Mouse (Mus musculus) CH12.LX (cell line): ENCODE data around the gene Hist1h4k. TPM values are rescaled to one million over a fixed set of nuclear protein-coding genes. Genes with fewer than 3 reads are reported as not detected.
"Not testable (repeated sequence)": the region's sequence is repeated elsewhere in the genome, so short reads cannot be mapped to it uniquely, and the experiment has no call there.

ENCODE experiments used
- DNase-seq: peaks from one replicate; pipeline ENCODE4 v3.0.0-alpha.2; 2013; ENCODE audit errors: extremely low read depth
- H3K27ac ChIP-seq: 2 replicates; pipeline ENCODE4 v1.5.1; 2012; ENCODE audit warnings: low read depth, mild to moderate bottlenecking, control low read depth, moderate library complexity; ENCODE audit not compliant: insufficient read depth
- H3K27me3 ChIP-seq: replicated peaks from 2 replicates; pipeline ENCODE3; 2012; ENCODE audit warnings: inconsistent platforms
- H3K36me3 ChIP-seq, 2 experiments: replicated peaks in 1 of 2; 2 replicates each; pipeline versions ENCODE3 to v1.6.1; 2012; ENCODE audit warnings: inconsistent platforms in 1 of 2, low read length in 1 of 2, mild to moderate bottlenecking in 1 of 2, mixed read lengths in 1 of 2, moderate library complexity in 1 of 2; ENCODE audit not compliant: control insufficient read depth in 1 of 2, insufficient read depth in 1 of 2
- H3K4me1 ChIP-seq, 2 experiments: 2 replicates each; pipeline ENCODE4 v1.6.1; 2012; ENCODE audit warnings: inconsistent platforms in 1 of 2, moderate library complexity in 1 of 2; ENCODE audit not compliant: insufficient read depth in 2 of 2, control insufficient read depth in 1 of 2
- H3K4me2 ChIP-seq: 2 replicates; pipeline ENCODE4 v1.6.1; 2012; ENCODE audit warnings: low read depth, mild to moderate bottlenecking, control low read depth; ENCODE audit not compliant: poor library complexity, insufficient read depth, severe bottlenecking
- H3K4me3 ChIP-seq, 3 experiments: fragments of 150-350 bp in 1 of 3; sonication (generic) in 1 of 3; replicated peaks in 1 of 3; 2 replicates each; pipeline versions ENCODE3 to v1.5.1; 2011 to 2012; ENCODE audit warnings: low read depth in 2 of 3, low read length in 2 of 3, mild to moderate bottlenecking in 2 of 3, moderate library complexity in 2 of 3, control low read depth in 1 of 3, improper control_type of control experiment in 1 of 3, inconsistent platforms in 1 of 3, mixed read lengths in 1 of 3; ENCODE audit not compliant: poor library complexity in 1 of 3
- H3K79me2 ChIP-seq: replicated peaks from 2 replicates; pipeline ENCODE4 v1.6.1; 2012; ENCODE audit warnings: mild to moderate bottlenecking, moderate library complexity; ENCODE audit not compliant: control insufficient read depth, poor library complexity, insufficient read depth, severe bottlenecking; ENCODE audit errors: extremely low read depth
- H3K9ac ChIP-seq: 2 replicates; pipeline ENCODE4 v1.6.1; 2012; ENCODE audit warnings: low read depth, mild to moderate bottlenecking, control low read depth, moderate library complexity; ENCODE audit not compliant: insufficient read depth
- H3K9me3 ChIP-seq: replicated peaks from 2 replicates; pipeline ENCODE3; 2012; ENCODE audit warnings: low read length, inconsistent platforms, mixed read lengths
- CHD1 ChIP-seq: IDR thresholded peaks from 2 replicates; pipeline ENCODE4 v1.6.1; 2012; ENCODE audit warnings: low read depth, low read length, improper control_type of control experiment, inconsistent platforms
- CHD2 ChIP-seq: IDR thresholded peaks from 2 replicates; pipeline ENCODE4 v1.6.1; 2011; ENCODE audit warnings: low read length, improper control_type of control experiment
- E2F4 ChIP-seq: IDR thresholded peaks from 2 replicates; pipeline ENCODE4 v1.6.1; 2011; ENCODE audit warnings: low read depth, low read length, improper control_type of control experiment; ENCODE audit not compliant: insufficient replicate concordance
- HCFC1 ChIP-seq: IDR thresholded peaks from 2 replicates; pipeline ENCODE4 v1.6.1; 2012; ENCODE audit warnings: low read depth, mild to moderate bottlenecking, inconsistent platforms, low read length, improper control_type of control experiment
- JUND ChIP-seq: conservative IDR thresholded peaks from 2 replicates; pipeline ENCODE4 v1.6.1; 2011; ENCODE audit warnings: low read depth, low read length, improper control_type of control experiment
- MEF2A ChIP-seq: IDR thresholded peaks from 2 replicates; pipeline ENCODE4 v1.6.1; 2014; ENCODE audit warnings: low read depth, mild to moderate bottlenecking, inconsistent platforms, low read length, improper control_type of control experiment, borderline replicate concordance
- MXI1 ChIP-seq: IDR thresholded peaks from 2 replicates; pipeline ENCODE4 v1.6.1; 2011; ENCODE audit warnings: mild to moderate bottlenecking, low read depth, low read length, improper control_type of control experiment
- MYC ChIP-seq: IDR thresholded peaks from 2 replicates; pipeline ENCODE4 v1.6.1; 2011; ENCODE audit warnings: low read depth, mild to moderate bottlenecking, improper control_type of control experiment, low read length
- NELFE ChIP-seq: IDR thresholded peaks from 2 replicates; pipeline ENCODE4 v1.6.1; 2011; ENCODE audit warnings: low read depth, low read length, improper control_type of control experiment
- NRF1 ChIP-seq: IDR thresholded peaks from 2 replicates; pipeline ENCODE4 v1.6.1; 2014; ENCODE audit warnings: low read depth, mild to moderate bottlenecking, inconsistent platforms, low read length, improper control_type of control experiment, moderate library complexity
- POLR2A ChIP-seq: IDR thresholded peaks from 2 replicates; pipeline ENCODE4 v1.6.1; 2011; ENCODE audit warnings: low read depth, mild to moderate bottlenecking, improper control_type of control experiment, low read length
- POLR2AphosphoS2 ChIP-seq: IDR thresholded peaks from 2 replicates; pipeline ENCODE4 v1.6.1; 2011; ENCODE audit warnings: low read depth, low read length, improper control_type of control experiment
- RCOR1 ChIP-seq: conservative IDR thresholded peaks from 2 replicates; pipeline ENCODE4 v1.6.1; 2012; ENCODE audit warnings: low read depth, mild to moderate bottlenecking, inconsistent platforms, low read length, improper control_type of control experiment
- SIN3A ChIP-seq: IDR thresholded peaks from 2 replicates; pipeline ENCODE4 v1.6.1; 2012; ENCODE audit warnings: low read length, improper control_type of control experiment, inconsistent platforms
- TBP ChIP-seq: conservative IDR thresholded peaks from 2 replicates; pipeline ENCODE4 v1.6.1; 2011; ENCODE audit warnings: low read depth, low read length, improper control_type of control experiment
- TCF12 ChIP-seq: IDR thresholded peaks from 2 replicates; pipeline ENCODE4 v1.6.1; 2014; ENCODE audit warnings: low read depth, mild to moderate bottlenecking, inconsistent platforms, low read length, improper control_type of control experiment
- UBTF ChIP-seq: IDR thresholded peaks from 2 replicates; pipeline ENCODE4 v1.6.1; 2012; ENCODE audit warnings: low read depth, mild to moderate bottlenecking, inconsistent platforms, low read length, improper control_type of control experiment, moderate library complexity
- ZMIZ1 ChIP-seq: IDR thresholded peaks from 2 replicates; pipeline ENCODE4 v1.6.1; 2012; ENCODE audit warnings: low read depth, mild to moderate bottlenecking, inconsistent platforms, low read length, improper control_type of control experiment
- dilution Hi-C: fragments of 300-500 bp; cut with MboI; formaldehyde crosslinking; loops from 2 replicates; pipeline ENCODE4 v1.14.3; 2020; ENCODE audit warnings: low sequenced_read_pairs; ENCODE audit not compliant: extremely low pct_unique_long_range_greater_than_20kb, extremely low pct_ligation_motif_present
- in situ Hi-C: fragments of 300-500 bp; cut with MboI; formaldehyde crosslinking; loops from 3 replicates; pipeline ENCODE4 v1.14.3; 2019; ENCODE audit warnings: low sequenced_read_pairs, low pct_ligation_motif_present, low pct_unique_long_range_greater_than_20kb, mixed read lengths
- polyA plus RNA-seq: library from polyadenylated mRNA; unstranded; fragments of >175 nt; gene quantifications from 2 replicates; pipeline ENCODE4 v1.2.1, GENCODE M21; 2012; ENCODE audit warnings: low read depth; ENCODE audit not compliant: insufficient read length
- total RNA-seq, 2 experiments: library from RNA; depleted of rRNA; stranded (reverse); fragments of 300-350 nt in 1 of 2; fragments of >200 nt in 1 of 2; gene quantifications; 2 replicates each; pipeline ENCODE4 v1.2.3; 2012 to 2014

Gene Hist1h4k
- total and polyA plus RNA-seq, 3 experiments: 13.2 to 4,319 (median 25.4) TPM

DNA sequence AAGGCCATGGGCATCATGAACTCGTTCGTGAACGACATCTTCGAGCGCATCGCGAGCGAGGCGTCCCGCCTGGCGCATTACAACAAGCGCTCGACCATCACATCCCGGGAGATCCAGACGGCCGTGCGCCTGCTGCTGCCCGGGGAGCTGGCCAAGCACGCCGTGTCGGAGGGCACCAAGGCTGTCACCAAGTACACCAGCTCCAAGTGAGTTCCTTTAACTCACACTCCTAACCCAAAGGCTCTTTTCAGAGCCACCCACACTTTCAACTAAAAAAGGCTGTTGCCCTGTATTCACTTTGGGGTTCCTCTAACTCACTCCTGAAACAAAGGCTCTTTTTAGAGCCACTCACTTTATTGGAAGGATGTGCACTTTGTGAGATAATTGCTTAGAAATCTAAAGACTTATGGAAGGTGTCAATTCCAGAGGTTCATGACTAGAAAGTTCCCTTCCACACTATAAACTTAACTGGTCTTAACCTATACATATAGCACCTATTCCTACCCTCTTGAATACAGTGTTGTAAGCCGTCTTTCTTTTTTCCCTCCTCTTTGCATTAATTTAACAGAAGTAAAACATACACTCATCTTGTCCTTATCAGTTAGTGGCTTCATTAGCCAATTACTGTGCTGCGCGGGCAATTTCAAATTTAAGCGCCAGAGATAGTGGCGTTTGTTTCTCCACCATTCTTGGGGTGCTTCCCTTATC is 4.1 kb upstream of the Hist1h4k start:
- H3K79me2 ChIP-seq, H3K9me3 ChIP-seq, in situ Hi-C loops, H3K36me3 ChIP-seq, H3K27me3 ChIP-seq, dilution Hi-C loops: not testable (repeated sequence)
- Histone ChIP-seq H3K9ac (peak overlapping the region; percentile 82), H3K4me1 (peaks cover 0 to 26% of the 10 kb centered on the region in 2 experiments; a peak in 2 of 4 replicates), H3K4me3 (peak overlapping the region; percentile 17 to 38 (median 36)), H3K27ac (peak overlapping the region; percentile 75), H3K4me2 (peak overlapping the region; percentile 32; the same call in 1 of the 2 replicates)
- peak; percentile 65 for DNase-seq
- TF ChIP-seq POLR2AphosphoS2 (peak; percentile 99), E2F4 (peak; percentile 96), TBP (0 out of 2 replicates have a peak, but pooled peaks have one; percentile 35), NELFE (peak; percentile 73; the same call in 1 of the 2 replicates), SIN3A (peak; percentile 89), CHD1 (peak; percentile 48; the same call in 1 of the 2 replicates), POLR2A (peak; percentile 87), ZMIZ1 (peak; percentile 96), CHD2 (peak; percentile 54), UBTF (peak; percentile 49; the same call in 1 of the 2 replicates), NRF1 (peak; percentile 35; the same call in 1 of the 2 replicates)

DNA sequence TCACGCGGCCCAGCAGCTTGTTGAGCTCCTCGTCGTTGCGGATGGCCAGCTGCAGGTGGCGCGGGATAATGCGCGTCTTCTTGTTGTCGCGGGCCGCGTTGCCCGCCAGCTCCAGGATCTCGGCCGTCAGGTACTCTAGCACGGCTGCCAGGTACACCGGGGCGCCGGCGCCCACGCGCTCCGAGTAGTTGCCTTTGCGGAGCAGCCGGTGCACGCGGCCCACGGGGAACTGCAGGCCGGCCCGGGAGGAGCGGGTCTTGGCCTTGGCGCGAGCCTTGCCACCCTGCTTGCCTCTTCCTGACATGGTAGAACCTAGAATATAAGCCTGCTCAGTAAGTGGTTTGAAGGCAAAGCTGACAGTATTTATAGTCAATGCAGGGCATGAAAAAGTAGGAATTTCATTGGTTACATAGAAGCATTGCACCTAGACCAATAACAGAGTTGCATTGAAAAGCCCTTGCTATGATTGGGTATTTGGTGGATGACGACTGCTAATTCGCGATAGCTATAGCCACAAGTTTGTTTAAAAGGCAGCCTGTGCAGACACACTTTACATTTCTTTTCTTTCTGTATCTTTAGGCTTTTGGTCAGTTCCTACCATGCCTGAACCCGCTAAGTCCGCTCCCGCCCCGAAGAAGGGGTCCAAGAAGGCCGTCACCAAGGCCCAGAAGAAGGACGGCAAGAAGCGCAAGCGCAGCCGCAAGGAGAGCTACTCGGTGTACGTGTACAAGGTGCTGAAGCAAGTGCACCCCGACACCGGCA is 3.4 kb upstream of the Hist1h4k start, which contains the start of the genes Hist1h2ak and Hist1h2bn:
Gene Hist1h2ak (minus strand): TSS at position 304 of the 762 bp plus-strand sequence.
Gene Hist1h2bn (plus strand): TSS at position 600 of the 762 bp plus-strand sequence.
- in situ Hi-C loops, H3K27me3 ChIP-seq, H3K36me3 ChIP-seq, H3K79me2 ChIP-seq, H3K9me3 ChIP-seq, dilution Hi-C loops: not testable (repeated sequence)
- Histone ChIP-seq H3K4me1 (peaks cover 0 to 26% of the 10 kb centered on the region in 2 experiments; a peak in 2 of 4 replicates), H3K4me3 (peak within 1 kb of the TSS; percentile 17 to 38 (median 36)), H3K27ac (peak within 1 kb of the TSS; percentile 98), H3K9ac (peak within 1 kb of the TSS; percentile 92), H3K4me2 (peak within 1 kb of the TSS; percentile 82)
- TF ChIP-seq NRF1 (peak; percentile 39), E2F4 (peak; percentile 71; the same call in 1 of the 2 replicates), MXI1 (peak; percentile 70), HCFC1 (peak; percentile 57), SIN3A (peak; percentile 68), TBP (peak; percentile 99), MEF2A (peak; percentile 58; the same call in 1 of the 2 replicates), CHD2 (peak; percentile 96), ZMIZ1 (peak; percentile 76), UBTF (peak; percentile 51; the same call in 1 of the 2 replicates), TCF12 (peak; percentile 98), MYC (peak; percentile 39), RCOR1 (peak; percentile 74; the same call in 1 of the 2 replicates), POLR2A (peak; percentile 70; the same call in 1 of the 2 replicates), NELFE (peak; percentile 77), POLR2AphosphoS2 (peak; percentile 5; the same call in 1 of the 2 replicates), JUND (peak; percentile 50; the same call in 1 of the 2 replicates)
- DNase-seq: peak; percentile 97
